Mouse (Mus musculus) midbrain, embryonic 14.5 days (tissue): ENCODE results near the gene Dao. TPM values are rescaled to one million over a fixed set of nuclear protein-coding genes. Genes with fewer than 3 reads are reported as not detected.

Source experiments
- polyA plus RNA-seq: library from polyadenylated mRNA; unstranded; fragments of >200 nt; fragmentation: Nextera tagmentation; extraction: Ambion mirVana; gene quantifications from 2 replicates; pipeline ENCODE4 v1.2.1, GENCODE M21; 2014

Dao gene
- polyA plus RNA-seq, 1 experiment from 2014 or later = not detected

Other genes with a start within 250 kb of the Dao start
- 36.4 and 40.1 TPM in 2 replicates for gene Sart3, start 231.2 kb upstream of the Dao start, polyA plus RNA-seq
- 87.6 and 92.2 TPM in 2 replicates for gene Iscu, start 231.0 kb upstream of the Dao start, polyA plus RNA-seq
- gene Tmem119, start 203.2 kb upstream of the Dao start, polyA plus RNA-seq = 1.00 and 3.2 TPM in 2 replicates
- 1.1 and 2.6 TPM in 2 replicates for gene Selplg, start 171.1 kb upstream of the Dao start, polyA plus RNA-seq
- gene Coro1c, start 94.9 kb upstream of the Dao start, polyA plus RNA-seq = 133 and 201 TPM in 2 replicates
- 15.5 and 22.4 TPM in 2 replicates for gene Ssh1, start 9.8 kb upstream of the Dao start, polyA plus RNA-seq
- 16.3 and 20.0 TPM in 2 replicates for gene Usp30, start 61.8 kb downstream of the Dao start, polyA plus RNA-seq
- gene Svop, start 87.9 kb downstream of the Dao start, polyA plus RNA-seq = 88.8 and 105 TPM in 2 replicates
- gene Alkbh2, start 124.5 kb downstream of the Dao start, polyA plus RNA-seq = 5.2 and 5.3 TPM in 2 replicates
- gene Ung, start 126.7 kb downstream of the Dao start, polyA plus RNA-seq = 5.4 TPM in 2 replicates
- 3.6 and 5.6 TPM in 2 replicates for gene Acacb, start 142.8 kb downstream of the Dao start, polyA plus RNA-seq